Mouse (Mus musculus): ENCODE data around the gene Sorcs2. TPM values are rescaled to one million over a fixed set of nuclear protein-coding genes. Genes with fewer than 3 reads are reported as not detected.

The Sorcs2 gene
- polyA plus RNA-seq, 1 experiment from 2014 or later: 9.0 TPM

GRCm38 (mm10) chr5:36336252-36336651 is 61.7 kb downstream of the Sorcs2 start:
- whole genome bisulfite sequencing: 68% methylated on average over 7 of the region's 7 CpGs
- no peaks in the 10 kb centered on the region for H3K36me3 ChIP-seq
- H3K4me1 ChIP-seq: peaks cover 78% of the 10 kb centered on the region
- H3K27ac ChIP-seq (replicated peaks): 0 out of 2 replicates have a peak overlapping the region, but pooled peaks have one; percentile 82
- peak; percentile 36 for DNase-seq (ENCODE audit: low spot score)
- H3K9me3 ChIP-seq (replicated peaks): no peaks in the 10 kb centered on the region
- peaks cover 20% of the 10 kb centered on the region; the same call in 1 of the 2 replicates for H3K27me3 ChIP-seq (ENCODE audit: low read depth, poor library complexity, severe bottlenecking)
- H3K4me3 ChIP-seq: no peak overlapping the region

GRCm38 (mm10) chr5:36335661-36336060 is 62.3 kb downstream of the Sorcs2 start:
- peak overlapping the region; percentile 82 for H3K27ac ChIP-seq (replicated peaks)
- H3K4me3 ChIP-seq: no peak overlapping the region
- DNase-seq (ENCODE audit: low spot score): no peak
- 80% methylated on average over 2 of the region's 2 CpGs for WGBS
- no peaks in the 10 kb centered on the region for H3K9me3 ChIP-seq (replicated peaks)
- peaks cover 21% of the 10 kb centered on the region; the same call in 1 of the 2 replicates for H3K27me3 ChIP-seq (ENCODE audit: low read depth, poor library complexity, severe bottlenecking)
- H3K36me3 ChIP-seq: no peaks in the 10 kb centered on the region
- peaks cover 84% of the 10 kb centered on the region for H3K4me1 ChIP-seq

- Histone ChIP-seq H3K27me3 (ENCODE audit: low read depth, poor library complexity, severe bottlenecking) (peaks cover 21% of the 10 kb centered on the region; the same call in 1 of the 2 replicates), H3K27ac (replicated peaks) (peak overlapping the region; percentile 82), H3K4me1 (peaks cover 82% of the 10 kb centered on the region), H3K9me3 (replicated peaks) (no peaks in the 10 kb centered on the region), H3K4me3 (no peak overlapping the region), H3K36me3 (no peaks in the 10 kb centered on the region)
- DNase-seq (ENCODE audit: low spot score): peak; percentile 73
- 15% methylated on average over 7 of the region's 7 CpGs for WGBS
Observed at GRCm38 (mm10) chr5:36334227-36334626, 63.7 kb downstream of the Sorcs2 start.

GRCm38 (mm10) chr5:36330472-36331155 is 67.3 kb downstream of the Sorcs2 start:
- Histone ChIP-seq H3K9me3 (replicated peaks) (no peaks in the 10 kb centered on the region), H3K27me3 (ENCODE audit: low read depth, poor library complexity, severe bottlenecking) (peaks cover 21% of the 10 kb centered on the region; the same call in 1 of the 2 replicates), H3K27ac (replicated peaks) (peak overlapping the region; percentile 72), H3K4me3 (no peak overlapping the region), H3K4me1 (peaks cover 62% of the 10 kb centered on the region), H3K36me3 (no peaks in the 10 kb centered on the region)
- 78% methylated on average over 21 of the region's 21 CpGs for WGBS
- DNase-seq (ENCODE audit: low spot score): no peak

- H3K27me3 ChIP-seq (ENCODE audit: low read depth, poor library complexity, severe bottlenecking): 0 out of 2 replicates have a peak, but pooled peaks cover 3% of the 10 kb centered on the region
- 0 out of 2 replicates have a peak overlapping the region, but pooled peaks have one; percentile 13 for H3K27ac ChIP-seq (replicated peaks)
- DNase-seq (ENCODE audit: low spot score): no peak
- no peak overlapping the region for H3K4me3 ChIP-seq
- H3K4me1 ChIP-seq: peaks cover 60% of the 10 kb centered on the region
- no peaks in the 10 kb centered on the region for H3K36me3 ChIP-seq
- WGBS: 82% methylated on average over 9 of the region's 9 CpGs
- no peaks in the 10 kb centered on the region for H3K9me3 ChIP-seq (replicated peaks)
Observed at GRCm38 (mm10) chr5:36326057-36327010, 71.6 kb downstream of the Sorcs2 start.

GRCm38 (mm10) chr5:36324140-36324572 is 73.8 kb downstream of the Sorcs2 start:
- 59% methylated on average over 9 of the region's 9 CpGs for WGBS
- Histone ChIP-seq H3K4me3 (no peak overlapping the region), H3K36me3 (no peaks in the 10 kb centered on the region), H3K27ac (replicated peaks) (peak overlapping the region; percentile 77), H3K9me3 (replicated peaks) (no peaks in the 10 kb centered on the region), H3K27me3 (ENCODE audit: low read depth, poor library complexity, severe bottlenecking) (no peaks in the 10 kb centered on the region), H3K4me1 (peaks cover 53% of the 10 kb centered on the region)
- DNase-seq (ENCODE audit: low spot score): no peak

GRCm38 (mm10) chr5:36323526-36323925 is 74.4 kb downstream of the Sorcs2 start:
- WGBS: 3% methylated on average over 2 of the region's 2 CpGs
- Histone ChIP-seq H3K4me1 (peaks cover 47% of the 10 kb centered on the region), H3K4me3 (no peak overlapping the region), H3K9me3 (replicated peaks) (no peaks in the 10 kb centered on the region), H3K27ac (replicated peaks) (peak overlapping the region; percentile 77), H3K27me3 (ENCODE audit: low read depth, poor library complexity, severe bottlenecking) (no peaks in the 10 kb centered on the region), H3K36me3 (no peaks in the 10 kb centered on the region)
- peak; percentile 79 for DNase-seq (ENCODE audit: low spot score)

- Histone ChIP-seq H3K9me3 (replicated peaks) (no peaks in the 10 kb centered on the region), H3K27me3 (ENCODE audit: low read depth, poor library complexity, severe bottlenecking) (no peaks in the 10 kb centered on the region), H3K4me3 (no peak overlapping the region), H3K36me3 (no peaks in the 10 kb centered on the region), H3K27ac (replicated peaks) (peak overlapping the region; percentile 61), H3K4me1 (peaks cover 51% of the 10 kb centered on the region)
- peak; percentile 48 for DNase-seq (ENCODE audit: low spot score)
- 37% methylated on average over 8 of the region's 8 CpGs for WGBS
Observed at GRCm38 (mm10) chr5:36321581-36321980, 76.4 kb downstream of the Sorcs2 start.

GRCm38 (mm10) chr5:36320667-36321066 is 77.3 kb downstream of the Sorcs2 start:
- Histone ChIP-seq H3K4me1 (peaks cover 57% of the 10 kb centered on the region), H3K36me3 (no peaks in the 10 kb centered on the region), H3K9me3 (replicated peaks) (no peaks in the 10 kb centered on the region), H3K27me3 (ENCODE audit: low read depth, poor library complexity, severe bottlenecking) (no peaks in the 10 kb centered on the region), H3K27ac (replicated peaks) (peak overlapping the region; percentile 61), H3K4me3 (no peak overlapping the region)
- no peak for DNase-seq (ENCODE audit: low spot score)
- 86% methylated on average over 8 of the region's 8 CpGs for WGBS

- DNase-seq (ENCODE audit: low spot score): no peak
- Histone ChIP-seq H3K27ac (replicated peaks) (no peak overlapping the region), H3K27me3 (ENCODE audit: low read depth, poor library complexity, severe bottlenecking) (no peaks in the 10 kb centered on the region), H3K36me3 (no peaks in the 10 kb centered on the region), H3K9me3 (replicated peaks) (no peaks in the 10 kb centered on the region), H3K4me3 (no peak overlapping the region), H3K4me1 (peaks cover 63% of the 10 kb centered on the region)
- 74% methylated on average over 6 of the region's 6 CpGs for WGBS
Observed at GRCm38 (mm10) chr5:36317641-36318368, 80.1 kb downstream of the Sorcs2 start.

- WGBS: 91% methylated on average over 9 of the region's 9 CpGs
Observed at GRCm38 (mm10) chr5:36315106-36315505, 82.8 kb downstream of the Sorcs2 start.

More at GRCm38 (mm10) chr5:36315106-36315505, 82.8 kb downstream of the Sorcs2 start:
- H3K9me3 ChIP-seq (replicated peaks): no peaks in the 10 kb centered on the region
- no peak overlapping the region for H3K4me3 ChIP-seq
- H3K4me1 ChIP-seq: peaks cover 56% of the 10 kb centered on the region
- no peaks in the 10 kb centered on the region for H3K27me3 ChIP-seq (ENCODE audit: low read depth, poor library complexity, severe bottlenecking)
- H3K36me3 ChIP-seq: no peaks in the 10 kb centered on the region
- no peak for DNase-seq (ENCODE audit: low spot score)
- H3K27ac ChIP-seq (replicated peaks): no peak overlapping the region

Data from midbrain, embryonic 10.5 days (tissue).